In genomic region chr6:115755536-115755935, GRCm38 (mm10) we compare ENCODE assay signal across 24 mouse cellular contexts. TPM values are rescaled to one million over a fixed set of nuclear protein-coding genes. Genes with fewer than 3 reads are reported as not detected.
DNase-seq lines count a peak whose midpoint lies in the region; ATAC-seq and TF ChIP-seq lines count a peak whose summit lies in the region.
"Had no signal": no experiment of that assay in that cellular context is flagged by ENCODE, and none has a peak within 500 bp of the region (broad histone marks: within the 10 kb centered on the region; RNA-seq: fewer than 3 reads in every experiment).

No protein-coding gene starts in this region.

- WGBS in intestine, embryonic 15.5 days = 79% methylated on average over 7 of the region's 7 CpGs
- WGBS in intestine, postnatal 0 days = 72% methylated on average over 7 of the region's 7 CpGs
- WGBS in liver, embryonic 13.5 days (ENCODE audit: insufficient replicate concordance) = 18% methylated on average over 7 of the region's 7 CpGs

- no peak overlapping the region for H3K4me2 ChIP-seq in intestine, embryonic 15.5 days (replicated peaks)
- H3K4me2 ChIP-seq in intestine, postnatal 0 days (replicated peaks; ENCODE audit: low read depth) = no peak overlapping the region
- peak overlapping the region; percentile 55 for H3K4me2 ChIP-seq in liver, embryonic 13.5 days
- H3K4me2 ChIP-seq: embryonic facial prominence, embryonic 13.5 days; hindbrain, embryonic 12.5 days; limb, embryonic 15.5 days; neural tube, embryonic 15.5 days had no signal

- TF ChIP-seq CTCF in intestine, postnatal 0 days (IDR thresholded peaks at IDR 0.05; ENCODE audit: low read depth) = no peak

- no peak overlapping the region for H3K9ac ChIP-seq in intestine, embryonic 15.5 days
- no peak overlapping the region for H3K9ac ChIP-seq in intestine, postnatal 0 days (ENCODE audit: low read depth, low read length)
- H3K9ac ChIP-seq in liver, embryonic 13.5 days = peak overlapping the region; percentile 51
- H3K9ac ChIP-seq: embryonic facial prominence, embryonic 13.5 days; hindbrain, embryonic 12.5 days; limb, embryonic 15.5 days; neural tube, embryonic 15.5 days had no signal

- H3K4me1 ChIP-seq in intestine, embryonic 15.5 days (replicated peaks) = 0 out of 2 replicates have a peak, but pooled peaks cover 8% of the 10 kb centered on the region
- no peaks in the 10 kb centered on the region for H3K4me1 ChIP-seq in intestine, postnatal 0 days (replicated peaks; ENCODE audit: control insufficient read depth, insufficient read depth, low read length)
- peaks cover 59% of the 10 kb centered on the region for H3K4me1 ChIP-seq in liver, embryonic 13.5 days (replicated peaks)
- H3K4me1 ChIP-seq: hindbrain, embryonic 12.5 days had no signal

- H3K27me3 ChIP-seq in intestine, embryonic 15.5 days (replicated peaks) = no peaks in the 10 kb centered on the region
- no peaks in the 10 kb centered on the region for H3K27me3 ChIP-seq in intestine, postnatal 0 days (replicated peaks; ENCODE audit: control insufficient read depth, insufficient read depth, low read length)
- no peaks in the 10 kb centered on the region for H3K27me3 ChIP-seq in liver, embryonic 13.5 days
- H3K27me3 ChIP-seq: embryonic facial prominence, embryonic 13.5 days; hindbrain, embryonic 12.5 days; limb, embryonic 15.5 days; neural tube, embryonic 15.5 days had no signal

- no peaks in the 10 kb centered on the region for H3K36me3 ChIP-seq in intestine, embryonic 15.5 days
- H3K36me3 ChIP-seq in intestine, postnatal 0 days (ENCODE audit: control insufficient read depth, insufficient read depth) = no peaks in the 10 kb centered on the region
- no peaks in the 10 kb centered on the region for H3K36me3 ChIP-seq in liver, embryonic 13.5 days
- H3K36me3 ChIP-seq: embryonic facial prominence, embryonic 13.5 days; forebrain, embryonic 10.5 days; hindbrain, embryonic 12.5 days; limb, embryonic 15.5 days; neural tube, embryonic 15.5 days had no signal

- peak; percentile 48 for DNase-seq in liver, embryonic 13.5 days
- DNase-seq in thymus, postnatal 14 days = no peak
- DNase-seq in right cerebral cortex, postnatal 36 days (ENCODE audit: low spot score in 2 of 2) = no peak
- no peak for DNase-seq in adrenal gland, adult (ENCODE audit: inconsistent age in 2 of 2, low spot score in 1 of 2)
- DNase-seq: adrenal gland, postnatal 14 days; B cell, adult 2 months; cerebellum, adult 11 months; cerebellum, postnatal 10 days; gastrocnemius, adult 2 months; heart, postnatal 10 days; kidney, adult 9 months; kidney, postnatal 36 days; lung, postnatal 10 days; right cerebral cortex, postnatal 4 days; thymus, postnatal 36 days had no signal

- no peak overlapping the region for H3K4me3 ChIP-seq in intestine, embryonic 15.5 days (replicated peaks)
- no peak overlapping the region for H3K4me3 ChIP-seq in intestine, postnatal 0 days (ENCODE audit: low read depth, low read length)
- H3K4me3 ChIP-seq in liver, embryonic 13.5 days (replicated peaks) = peak overlapping the region; percentile 14; the same call in 1 of the 2 replicates
- H3K4me3 ChIP-seq: embryonic facial prominence, embryonic 13.5 days; forebrain, embryonic 10.5 days; gastrocnemius, adult 2 months; hindbrain, embryonic 12.5 days; limb, embryonic 15.5 days; neural tube, embryonic 15.5 days had no signal

- 0 out of 2 replicates have a peak, but pooled peaks have one; percentile 18 for ATAC-seq in intestine, embryonic 15.5 days
- no peak for ATAC-seq in intestine, postnatal 0 days
- peak; percentile 36 for ATAC-seq in common myeloid progenitor, adult 5-6 weeks (replicated peaks; ENCODE audit: low read depth, poor library complexity, severe bottlenecking)
- peak; percentile 79 for ATAC-seq in liver, embryonic 13.5 days (ENCODE audit: low read depth)
- ATAC-seq: midbrain, embryonic 16.5 days had no signal

- no peaks in the 10 kb centered on the region for H3K9me3 ChIP-seq in intestine, embryonic 15.5 days
- no peaks in the 10 kb centered on the region for H3K9me3 ChIP-seq in intestine, postnatal 0 days (ENCODE audit: control insufficient read depth)
- H3K9me3 ChIP-seq in liver, embryonic 13.5 days (replicated peaks) = no peaks in the 10 kb centered on the region
- H3K9me3 ChIP-seq: embryonic facial prominence, embryonic 13.5 days; hindbrain, embryonic 12.5 days; limb, embryonic 15.5 days; neural tube, embryonic 15.5 days had no signal

- no peak overlapping the region for H3K27ac ChIP-seq in intestine, embryonic 15.5 days
- H3K27ac ChIP-seq in intestine, postnatal 0 days (ENCODE audit: low read depth, low read length) = no peak overlapping the region
- peak overlapping the region; percentile 71 for H3K27ac ChIP-seq in liver, embryonic 13.5 days
- H3K27ac ChIP-seq: embryonic facial prominence, embryonic 13.5 days; forebrain, embryonic 10.5 days; gastrocnemius, adult 2 months; hindbrain, embryonic 12.5 days; limb, embryonic 15.5 days; neural tube, embryonic 15.5 days had no signal

RNA-seq across cellular contexts. Expression of gene Tmem40, which starts 6.7 kb away (rescaled TPM):
- 0.78 and 1.2 TPM in 2 replicates for polyA plus RNA-seq in intestine, embryonic 15.5 days (2015; fragmentation: Nextera tagmentation; extraction: Ambion mirVana)
- polyA plus RNA-seq in intestine, postnatal 0 days (2015; fragmentation: Nextera tagmentation; extraction: Ambion mirVana) = 0.17 and 0.43 TPM in 2 replicates
- total RNA-seq in common myeloid progenitor, adult 5-6 weeks (2017) = 29.5 and 39.6 TPM in 2 replicates
- 28.3 and 29.9 TPM in 2 replicates for polyA plus RNA-seq in liver, embryonic 13.5 days (2015; fragmentation: Nextera tagmentation; extraction: Ambion mirVana)

RNA-seq across cellular contexts. Expression of gene Cand2, which starts 18.8 kb away (rescaled TPM):
- 16.8 and 17.2 TPM in 2 replicates for polyA plus RNA-seq in intestine, embryonic 15.5 days (2015; fragmentation: Nextera tagmentation; extraction: Ambion mirVana)
- 2.2 and 2.4 TPM in 2 replicates for polyA plus RNA-seq in intestine, postnatal 0 days (2015; fragmentation: Nextera tagmentation; extraction: Ambion mirVana)
- total RNA-seq in common myeloid progenitor, adult 5-6 weeks (2017) = 3.4 and 3.7 TPM in 2 replicates
- 3.3 and 4.3 TPM in 2 replicates for polyA plus RNA-seq in liver, embryonic 13.5 days (2015; fragmentation: Nextera tagmentation; extraction: Ambion mirVana)

RNA-seq across cellular contexts. Expression of gene Rpl32, which starts 53.0 kb away (rescaled TPM):
- 2,172 and 2,428 TPM in 2 replicates for polyA plus RNA-seq in intestine, embryonic 15.5 days (2015; fragmentation: Nextera tagmentation; extraction: Ambion mirVana)
- 1,370 and 1,375 TPM in 2 replicates for polyA plus RNA-seq in intestine, postnatal 0 days (2015; fragmentation: Nextera tagmentation; extraction: Ambion mirVana)
- total RNA-seq in common myeloid progenitor, adult 5-6 weeks (2017) = 6,938 and 7,194 TPM in 2 replicates
- 1,700 and 1,736 TPM in 2 replicates for polyA plus RNA-seq in liver, embryonic 13.5 days (2015; fragmentation: Nextera tagmentation; extraction: Ambion mirVana)

Comparison
In these comparisons a context has a peak if more than half of its experiments do, and no peak if none do; other contexts are left out.
1. RNA of gene Tmem40, which starts 6.7 kb away (polyA plus RNA-seq): 28.3 to 29.9 TPM in liver, embryonic 13.5 days; 0.78 to 1.2 TPM in intestine, embryonic 15.5 days and 0.17 to 0.43 TPM in intestine, postnatal 0 days; every median in the first group is over 10 times any median in the second.